Mouse (Mus musculus): ENCODE results near the gene Otub1. TPM values are rescaled to one million over a fixed set of nuclear protein-coding genes. Genes with fewer than 3 reads are reported as not detected.

The Otub1 gene
- 247 and 260 TPM in 2 replicates for polyA plus RNA-seq (2014; fragmentation: Nextera tagmentation; extraction: Ambion mirVana)

- Histone ChIP-seq H3K36me3 (ENCODE audit: control insufficient read depth, insufficient read depth, low read length) (peaks cover 17% of the 10 kb centered on the region), H3K9ac (ENCODE audit: low read length) (peak within 1 kb of the TSS; percentile 89), H3K9me3 (ENCODE audit: control insufficient read depth, low read length) (no peaks in the 10 kb centered on the region), H3K4me1 (ENCODE audit: control insufficient read depth, insufficient read depth, low read length) (peaks cover 15% of the 10 kb centered on the region), H3K4me3 (ENCODE audit: low read depth, low read length) (peak within 1 kb of the TSS; percentile 82), H3K4me2 (ENCODE audit: low read depth, severe bottlenecking) (peak within 1 kb of the TSS; percentile 65), H3K27ac (replicated peaks; ENCODE audit: low read depth, low read length) (peak within 1 kb of the TSS; percentile 94), H3K27me3 (ENCODE audit: control insufficient read depth, insufficient read depth, low read length) (no peaks in the 10 kb centered on the region)
- WGBS = under 1% methylated on average over 71 of the region's 79 CpGs
- peak; percentile 95 for ATAC-seq (ENCODE audit: insufficient number of reproducible peaks, low FRiP score, low TSS enrichment, low read depth)
- peak; percentile 98 for DNase-seq (ENCODE audit: low spot score)
Observed at GRCm38 (mm10) chr19:7205753-7206736, at the start of gene Otub1. Gene Otub1, minus strand, starts transcription at chr19:7206316.

- H3K9me3 ChIP-seq (ENCODE audit: control insufficient read depth, low read length) = no peaks in the 10 kb centered on the region
- ATAC-seq (ENCODE audit: insufficient number of reproducible peaks, low FRiP score, low TSS enrichment, low read depth) (no peak), DNase-seq (ENCODE audit: low spot score) (no peak)
- no peak overlapping the region for H3K4me3 ChIP-seq (ENCODE audit: low read depth, low read length)
- H3K4me1 ChIP-seq (ENCODE audit: control insufficient read depth, insufficient read depth, low read length) = no peaks in the 10 kb centered on the region
- H3K36me3 ChIP-seq (ENCODE audit: control insufficient read depth, insufficient read depth, low read length) = no peaks in the 10 kb centered on the region
- H3K4me2 ChIP-seq (ENCODE audit: low read depth, severe bottlenecking) = no peak overlapping the region
- H3K27ac ChIP-seq (replicated peaks; ENCODE audit: low read depth, low read length) = no peak overlapping the region
- H3K27me3 ChIP-seq (ENCODE audit: control insufficient read depth, insufficient read depth, low read length) = no peaks in the 10 kb centered on the region
- no peak overlapping the region for H3K9ac ChIP-seq (ENCODE audit: low read length)
- 74% methylated on average over 3 of the region's 3 CpGs for WGBS
Observed at GRCm38 (mm10) chr19:7246021-7246420, 39.9 kb upstream of the Otub1 start.

GRCm38 (mm10) chr19:7240782-7241690, 34.9 kb upstream of the Otub1 start, which contains the start of gene Naa40:
Gene Naa40, minus strand, starts transcription at chr19:7241183.
- peak; percentile 93 for ATAC-seq (ENCODE audit: insufficient number of reproducible peaks, low FRiP score, low TSS enrichment, low read depth)
- peak within 1 kb of the TSS; percentile 76 for H3K27ac ChIP-seq (replicated peaks; ENCODE audit: low read depth, low read length)
- H3K9ac ChIP-seq (ENCODE audit: low read length) = peak within 1 kb of the TSS; percentile 71
- peak within 1 kb of the TSS; percentile 72 for H3K4me3 ChIP-seq (ENCODE audit: low read depth, low read length)
- peaks cover 7% of the 10 kb centered on the region; the same call in 1 of the 2 replicates for H3K4me1 ChIP-seq (ENCODE audit: control insufficient read depth, insufficient read depth, low read length)
- H3K9me3 ChIP-seq (ENCODE audit: control insufficient read depth, low read length) = no peaks in the 10 kb centered on the region
- no peaks in the 10 kb centered on the region for H3K27me3 ChIP-seq (ENCODE audit: control insufficient read depth, insufficient read depth, low read length)
- H3K4me2 ChIP-seq (ENCODE audit: low read depth, severe bottlenecking) = peak within 1 kb of the TSS; percentile 97
- WGBS = under 1% methylated on average over 76 of the region's 80 CpGs
- H3K36me3 ChIP-seq (ENCODE audit: control insufficient read depth, insufficient read depth, low read length) = no peaks in the 10 kb centered on the region; the same call in 1 of the 2 replicates
- peak; percentile 97 for DNase-seq (ENCODE audit: low spot score)

DNA sequence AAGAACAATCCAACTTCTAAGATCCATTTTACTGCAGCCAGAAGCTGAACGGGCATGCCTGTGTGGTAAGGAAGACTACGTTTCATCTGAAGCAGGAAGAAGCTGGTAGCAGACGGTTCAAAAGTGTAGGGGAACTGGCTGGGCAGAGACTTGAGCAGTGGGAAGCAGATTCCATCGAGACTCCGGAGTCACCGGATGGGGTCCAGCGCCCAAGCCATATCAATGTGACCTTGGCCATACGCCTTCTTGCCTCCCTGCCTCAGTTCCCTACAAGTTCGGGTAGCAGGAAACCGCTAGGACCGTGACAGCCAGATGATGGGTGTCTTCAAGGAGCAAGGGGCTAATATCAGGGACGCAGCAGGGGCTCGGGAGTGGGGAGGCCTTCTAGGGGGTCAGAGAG, 34.2 kb upstream of the Otub1 start:
- Histone ChIP-seq H3K36me3 (ENCODE audit: control insufficient read depth, insufficient read depth, low read length) (no peaks in the 10 kb centered on the region; the same call in 1 of the 2 replicates), H3K4me3 (ENCODE audit: low read depth, low read length) (peak overlapping the region; percentile 72), H3K9ac (ENCODE audit: low read length) (peak overlapping the region; percentile 71), H3K27ac (replicated peaks; ENCODE audit: low read depth, low read length) (peak overlapping the region; percentile 76; the same call in 1 of the 2 replicates), H3K27me3 (ENCODE audit: control insufficient read depth, insufficient read depth, low read length) (no peaks in the 10 kb centered on the region), H3K9me3 (ENCODE audit: control insufficient read depth, low read length) (no peaks in the 10 kb centered on the region), H3K4me2 (ENCODE audit: low read depth, severe bottlenecking) (peak overlapping the region; percentile 97), H3K4me1 (ENCODE audit: control insufficient read depth, insufficient read depth, low read length) (peaks cover 7% of the 10 kb centered on the region; the same call in 1 of the 2 replicates)
- ATAC-seq (ENCODE audit: insufficient number of reproducible peaks, low FRiP score, low TSS enrichment, low read depth) = peak; percentile 13; the same call in 1 of the 2 replicates
- peak; percentile 40 for DNase-seq (ENCODE audit: low spot score)
- 4% methylated on average over 13 of the region's 13 CpGs for WGBS

- Histone ChIP-seq H3K4me3 (ENCODE audit: low read depth, low read length) (peak overlapping the region; percentile 72; the same call in 1 of the 2 replicates), H3K36me3 (ENCODE audit: control insufficient read depth, insufficient read depth, low read length) (no peaks in the 10 kb centered on the region; the same call in 1 of the 2 replicates), H3K9ac (ENCODE audit: low read length) (no peak overlapping the region), H3K4me1 (ENCODE audit: control insufficient read depth, insufficient read depth, low read length) (peaks cover 7% of the 10 kb centered on the region; the same call in 1 of the 2 replicates), H3K27ac (replicated peaks; ENCODE audit: low read depth, low read length) (no peak overlapping the region), H3K27me3 (ENCODE audit: control insufficient read depth, insufficient read depth, low read length) (no peaks in the 10 kb centered on the region), H3K9me3 (ENCODE audit: control insufficient read depth, low read length) (no peaks in the 10 kb centered on the region), H3K4me2 (ENCODE audit: low read depth, severe bottlenecking) (peak overlapping the region; percentile 97)
- no peak for ATAC-seq (ENCODE audit: insufficient number of reproducible peaks, low FRiP score, low TSS enrichment, low read depth)
- DNase-seq (ENCODE audit: low spot score) = no peak
- 92% methylated on average over 3 of the region's 3 CpGs for WGBS
Observed at GRCm38 (mm10) chr19:7239574-7239973, 33.5 kb upstream of the Otub1 start.

GRCm38 (mm10) chr19:7236742-7237141, 30.6 kb upstream of the Otub1 start:
- Histone ChIP-seq H3K27ac (replicated peaks; ENCODE audit: low read depth, low read length) (no peak overlapping the region), H3K4me2 (ENCODE audit: low read depth, severe bottlenecking) (no peak overlapping the region), H3K4me3 (ENCODE audit: low read depth, low read length) (no peak overlapping the region), H3K9ac (ENCODE audit: low read length) (no peak overlapping the region), H3K9me3 (ENCODE audit: control insufficient read depth, low read length) (no peaks in the 10 kb centered on the region), H3K27me3 (ENCODE audit: control insufficient read depth, insufficient read depth, low read length) (no peaks in the 10 kb centered on the region), H3K4me1 (ENCODE audit: control insufficient read depth, insufficient read depth, low read length) (peaks cover 7% of the 10 kb centered on the region; the same call in 1 of the 2 replicates), H3K36me3 (ENCODE audit: control insufficient read depth, insufficient read depth, low read length) (peaks cover 4% of the 10 kb centered on the region; the same call in 1 of the 2 replicates)
- DNase-seq (ENCODE audit: low spot score) (no peak), ATAC-seq (ENCODE audit: insufficient number of reproducible peaks, low FRiP score, low TSS enrichment, low read depth) (no peak)
- WGBS = 87% methylated on average over 4 of the region's 4 CpGs

- Histone ChIP-seq H3K9me3 (ENCODE audit: control insufficient read depth, low read length) (no peaks in the 10 kb centered on the region), H3K9ac (ENCODE audit: low read length) (no peak overlapping the region), H3K27ac (replicated peaks; ENCODE audit: low read depth, low read length) (no peak overlapping the region), H3K4me1 (ENCODE audit: control insufficient read depth, insufficient read depth, low read length) (peaks cover 7% of the 10 kb centered on the region; the same call in 1 of the 2 replicates), H3K27me3 (ENCODE audit: control insufficient read depth, insufficient read depth, low read length) (no peaks in the 10 kb centered on the region), H3K4me3 (ENCODE audit: low read depth, low read length) (no peak overlapping the region), H3K4me2 (ENCODE audit: low read depth, severe bottlenecking) (no peak overlapping the region), H3K36me3 (ENCODE audit: control insufficient read depth, insufficient read depth, low read length) (peaks cover 4% of the 10 kb centered on the region; the same call in 1 of the 2 replicates)
- no peak for DNase-seq (ENCODE audit: low spot score)
- WGBS = 95% methylated on average over 2 of the region's 2 CpGs
- no peak for ATAC-seq (ENCODE audit: insufficient number of reproducible peaks, low FRiP score, low TSS enrichment, low read depth)
Observed at GRCm38 (mm10) chr19:7236011-7236410, 29.9 kb upstream of the Otub1 start.
